Mouse (Mus musculus): ENCODE data around the gene Rsbn1. TPM values are rescaled to one million over a fixed set of nuclear protein-coding genes. Genes with fewer than 3 reads are reported as not detected.

Gene Rsbn1
- polyA plus RNA-seq (2015; fragmentation: Nextera tagmentation; extraction: Ambion mirVana), result 5.2 and 5.5 TPM in 2 replicates

GRCm38 (mm10) chr3:103914010-103914669 lies at the start of gene Rsbn1:
Gene Rsbn1 (plus strand): TSS chr3:103914120.
- Histone ChIP-seq H3K4me1 (peaks cover 19% of the 10 kb centered on the region), H3K4me2 (peak within 1 kb of the TSS; percentile 81), H3K4me3 (peak within 1 kb of the TSS; percentile 90), H3K9ac (peak within 1 kb of the TSS; percentile 98), H3K27me3 (replicated peaks) (no peaks in the 10 kb centered on the region), H3K27ac (replicated peaks) (peak within 1 kb of the TSS; percentile 92), H3K9me3 (no peaks in the 10 kb centered on the region), H3K36me3 (no peaks in the 10 kb centered on the region)
- under 1% methylated on average over 55 of the region's 55 CpGs for WGBS
- ATAC-seq (ENCODE audit: extremely low read depth, insufficient number of reproducible peaks, low FRiP score, low TSS enrichment), result peak; percentile 99

DNA sequence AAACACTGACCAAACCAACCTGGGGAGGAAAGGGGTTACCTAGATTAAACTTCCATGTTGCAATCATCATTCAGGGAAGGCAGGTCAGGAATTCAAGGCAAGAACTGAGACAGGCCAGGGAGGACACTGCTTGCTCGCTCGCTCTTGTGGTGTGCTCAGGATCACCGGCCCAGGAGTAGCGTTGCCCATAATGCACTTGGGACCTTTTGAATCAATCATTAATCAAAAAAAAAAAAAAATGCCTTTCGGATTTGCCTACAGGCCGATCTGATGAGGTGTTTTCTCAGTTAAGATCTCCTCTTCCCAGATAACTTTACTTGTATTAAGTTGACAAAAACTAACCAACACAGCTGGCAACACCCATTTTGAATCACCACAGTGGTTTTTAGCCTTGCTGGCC lies 49.7 kb upstream of the Rsbn1 start:
- no peak overlapping the region for H3K4me3 ChIP-seq
- H3K27ac ChIP-seq (replicated peaks), result no peak overlapping the region
- 86% methylated on average over 6 of the region's 6 CpGs for WGBS
- no peaks in the 10 kb centered on the region; the same call in 1 of the 2 replicates for H3K27me3 ChIP-seq (replicated peaks)
- H3K4me2 ChIP-seq, result no peak overlapping the region
- no peaks in the 10 kb centered on the region for H3K9me3 ChIP-seq
- H3K36me3 ChIP-seq, result no peaks in the 10 kb centered on the region
- no peak overlapping the region for H3K9ac ChIP-seq
- ATAC-seq (ENCODE audit: extremely low read depth, insufficient number of reproducible peaks, low FRiP score, low TSS enrichment), result no peak
- peaks cover 13% of the 10 kb centered on the region for H3K4me1 ChIP-seq

GRCm38 (mm10) chr3:103867424-103867971 lies 46.4 kb upstream of the Rsbn1 start:
- no peak overlapping the region for H3K4me2 ChIP-seq
- H3K4me3 ChIP-seq, result no peak overlapping the region
- no peak for ATAC-seq (ENCODE audit: extremely low read depth, insufficient number of reproducible peaks, low FRiP score, low TSS enrichment)
- WGBS, result 79% methylated on average over 5 of the region's 5 CpGs
- no peak overlapping the region for H3K27ac ChIP-seq (replicated peaks)
- no peak overlapping the region for H3K9ac ChIP-seq
- H3K27me3 ChIP-seq (replicated peaks), result no peaks in the 10 kb centered on the region; the same call in 1 of the 2 replicates
- no peaks in the 10 kb centered on the region for H3K36me3 ChIP-seq
- no peaks in the 10 kb centered on the region for H3K9me3 ChIP-seq
- no peaks in the 10 kb centered on the region for H3K4me1 ChIP-seq

DNA sequence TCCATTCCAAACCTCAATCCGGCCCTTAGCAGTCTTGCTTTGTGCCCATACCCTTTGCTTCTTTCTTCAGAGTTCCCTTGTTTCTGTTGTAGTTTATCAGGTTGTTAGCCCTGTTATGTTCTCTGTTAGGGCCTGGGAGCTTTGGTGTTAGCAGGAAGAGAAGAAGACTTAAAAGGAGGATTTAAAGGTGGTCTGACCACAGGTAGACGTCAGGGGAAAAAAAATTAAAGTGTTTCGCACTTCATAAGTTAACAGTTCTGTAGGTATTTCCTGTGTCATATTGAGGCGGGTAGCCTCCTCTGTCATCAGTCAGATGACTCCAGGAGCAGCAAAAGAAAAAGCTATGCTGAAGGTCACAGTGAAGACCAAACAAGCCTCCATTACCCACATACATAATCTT lies 45.9 kb upstream of the Rsbn1 start:
- Histone ChIP-seq H3K9me3 (no peaks in the 10 kb centered on the region), H3K4me2 (no peak overlapping the region), H3K27ac (replicated peaks) (no peak overlapping the region), H3K9ac (no peak overlapping the region), H3K27me3 (replicated peaks) (no peaks in the 10 kb centered on the region; the same call in 1 of the 2 replicates), H3K36me3 (no peaks in the 10 kb centered on the region), H3K4me1 (no peaks in the 10 kb centered on the region), H3K4me3 (no peak overlapping the region)
- 66% methylated on average over 4 of the region's 4 CpGs for WGBS
- no peak for ATAC-seq (ENCODE audit: extremely low read depth, insufficient number of reproducible peaks, low FRiP score, low TSS enrichment)

DNA sequence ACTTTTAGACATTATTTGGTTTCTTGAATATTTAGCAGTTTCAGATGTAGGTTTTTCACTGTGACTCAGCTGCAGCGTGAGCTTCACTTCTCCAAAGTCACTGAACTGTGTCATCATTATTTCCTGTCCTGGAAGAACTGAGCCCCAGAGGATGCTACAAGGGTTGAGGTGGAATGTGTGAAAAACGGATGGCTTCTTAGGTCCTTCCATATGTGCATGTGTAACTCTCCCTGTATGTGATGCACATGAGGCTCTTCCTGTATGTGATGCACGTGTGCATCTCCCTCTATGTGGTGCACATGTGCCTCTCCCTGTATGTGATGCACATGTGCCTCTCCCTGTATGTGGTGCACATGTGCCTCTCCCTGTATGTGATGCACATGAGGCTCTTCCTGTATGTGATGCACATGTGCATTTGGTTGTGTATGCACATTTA lies 41.2 kb upstream of the Rsbn1 start:
- WGBS, result 52% methylated on average over 3 of the region's 3 CpGs
- H3K36me3 ChIP-seq, result no peaks in the 10 kb centered on the region
- no peak for ATAC-seq (ENCODE audit: extremely low read depth, insufficient number of reproducible peaks, low FRiP score, low TSS enrichment)
- no peaks in the 10 kb centered on the region; the same call in 1 of the 2 replicates for H3K27me3 ChIP-seq (replicated peaks)
- H3K27ac ChIP-seq (replicated peaks), result no peak overlapping the region
- no peak overlapping the region for H3K4me2 ChIP-seq
- H3K4me3 ChIP-seq, result no peak overlapping the region
- H3K9me3 ChIP-seq, result no peaks in the 10 kb centered on the region
- no peaks in the 10 kb centered on the region for H3K4me1 ChIP-seq
- H3K9ac ChIP-seq, result no peak overlapping the region

DNA sequence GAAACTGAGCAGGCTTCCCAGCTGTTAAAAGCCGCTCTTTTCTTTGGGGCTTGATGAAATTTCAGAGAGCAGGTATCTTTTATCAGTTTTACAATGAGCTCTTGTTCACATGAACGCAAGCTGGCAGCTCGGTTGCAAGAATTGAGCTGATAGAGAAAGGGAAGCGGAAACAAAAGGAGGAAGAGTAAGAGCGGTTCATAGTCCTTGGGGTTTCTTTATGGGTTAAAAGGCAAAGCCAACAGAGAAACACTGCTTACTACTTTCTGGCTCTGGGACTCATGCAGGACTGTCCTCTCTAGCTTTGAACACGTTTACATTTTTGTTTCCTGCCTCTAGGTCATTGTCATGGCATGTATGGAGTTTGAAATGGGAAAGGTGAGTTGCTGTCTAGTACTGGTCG lies 39.6 kb upstream of the Rsbn1 start:
- H3K9ac ChIP-seq, result no peak overlapping the region
- no peak overlapping the region for H3K4me3 ChIP-seq
- H3K4me1 ChIP-seq, result no peaks in the 10 kb centered on the region
- H3K36me3 ChIP-seq, result no peaks in the 10 kb centered on the region
- WGBS, result 56% methylated on average over 7 of the region's 7 CpGs
- H3K27ac ChIP-seq (replicated peaks), result no peak overlapping the region
- no peaks in the 10 kb centered on the region for H3K9me3 ChIP-seq
- no peak for ATAC-seq (ENCODE audit: extremely low read depth, insufficient number of reproducible peaks, low FRiP score, low TSS enrichment)
- no peak overlapping the region for H3K4me2 ChIP-seq
- H3K27me3 ChIP-seq (replicated peaks), result no peaks in the 10 kb centered on the region

- Histone ChIP-seq H3K4me2 (no peak overlapping the region), H3K9me3 (no peaks in the 10 kb centered on the region), H3K36me3 (no peaks in the 10 kb centered on the region), H3K27me3 (replicated peaks) (no peaks in the 10 kb centered on the region), H3K9ac (no peak overlapping the region), H3K4me3 (no peak overlapping the region), H3K27ac (replicated peaks) (no peak overlapping the region), H3K4me1 (no peaks in the 10 kb centered on the region; the same call in 1 of the 2 replicates)
- WGBS, result 74% methylated on average over 11 of the region's 11 CpGs
- ATAC-seq (ENCODE audit: extremely low read depth, insufficient number of reproducible peaks, low FRiP score, low TSS enrichment), result no peak
These were observed 28.0 kb upstream of the Rsbn1 start for GRCm38 (mm10) chr3:103885946-103886345.

DNA sequence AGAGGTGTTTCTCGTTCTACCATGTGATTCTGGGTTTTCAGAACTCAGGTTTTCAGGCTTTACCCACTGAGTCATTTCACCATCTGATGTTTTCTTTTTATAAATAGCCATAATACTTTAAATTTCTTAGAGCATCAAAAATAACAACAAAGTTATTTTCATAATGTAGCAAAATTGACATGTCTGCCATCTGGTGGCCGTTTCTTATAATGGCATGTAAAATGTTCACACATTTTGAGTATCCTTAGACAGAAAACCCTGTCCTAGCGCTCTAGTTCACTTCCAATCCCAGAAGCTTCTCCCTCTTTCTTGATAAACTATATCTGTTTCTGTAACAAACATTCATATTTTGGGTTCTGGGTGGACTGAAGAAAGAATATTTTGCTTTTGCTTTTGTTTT lies 26.3 kb upstream of the Rsbn1 start:
- no peak for ATAC-seq (ENCODE audit: extremely low read depth, insufficient number of reproducible peaks, low FRiP score, low TSS enrichment)
- WGBS, result 29% methylated on average over 3 of the region's 3 CpGs

GRCm38 (mm10) chr3:103893374-103893773 lies 20.5 kb upstream of the Rsbn1 start:
- H3K27ac ChIP-seq (replicated peaks), result no peak overlapping the region
- no peaks in the 10 kb centered on the region for H3K36me3 ChIP-seq
- WGBS, result 77% methylated on average over 3 of the region's 3 CpGs
- no peaks in the 10 kb centered on the region for H3K27me3 ChIP-seq (replicated peaks)
- no peak overlapping the region for H3K4me3 ChIP-seq
- ATAC-seq (ENCODE audit: extremely low read depth, insufficient number of reproducible peaks, low FRiP score, low TSS enrichment), result no peak
- no peak overlapping the region for H3K9ac ChIP-seq
- no peaks in the 10 kb centered on the region for H3K4me1 ChIP-seq
- H3K9me3 ChIP-seq, result no peaks in the 10 kb centered on the region
- H3K4me2 ChIP-seq, result no peak overlapping the region

More for the DNA sequence above, 26.3 kb upstream of the Rsbn1 start:
- Histone ChIP-seq H3K27me3 (replicated peaks) (no peaks in the 10 kb centered on the region), H3K27ac (replicated peaks) (no peak overlapping the region), H3K4me3 (no peak overlapping the region), H3K9me3 (no peaks in the 10 kb centered on the region), H3K9ac (no peak overlapping the region), H3K4me2 (no peak overlapping the region), H3K4me1 (no peaks in the 10 kb centered on the region), H3K36me3 (no peaks in the 10 kb centered on the region)

DNA sequence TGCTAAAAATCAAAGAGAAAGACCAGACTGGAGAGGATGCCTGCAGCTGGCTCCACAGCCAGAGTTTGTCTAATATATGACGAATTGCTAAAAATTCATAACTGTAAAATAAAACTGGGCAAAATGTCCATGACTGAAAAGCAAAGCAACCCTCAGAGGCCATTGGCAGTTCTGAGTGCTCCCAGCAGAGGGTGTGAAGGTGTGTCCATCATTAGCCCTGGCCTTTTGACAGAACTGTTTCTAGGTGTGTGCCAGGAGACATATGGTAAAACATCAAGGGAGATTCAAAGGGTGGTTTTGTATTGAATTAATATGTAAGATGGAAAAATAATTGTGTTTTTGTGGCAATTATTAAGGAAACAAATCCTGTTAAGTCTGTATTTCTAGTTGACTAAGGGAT lies 9.2 kb upstream of the Rsbn1 start:
- Histone ChIP-seq H3K27ac (replicated peaks) (no peak overlapping the region), H3K4me3 (no peak overlapping the region), H3K27me3 (replicated peaks) (no peaks in the 10 kb centered on the region), H3K4me1 (no peaks in the 10 kb centered on the region), H3K36me3 (no peaks in the 10 kb centered on the region), H3K9ac (no peak overlapping the region), H3K4me2 (no peak overlapping the region), H3K9me3 (no peaks in the 10 kb centered on the region)
- 74% methylated on average over 1 of the region's 1 CpGs for WGBS
- ATAC-seq (ENCODE audit: extremely low read depth, insufficient number of reproducible peaks, low FRiP score, low TSS enrichment), result no peak

GRCm38 (mm10) chr3:103907335-103908030 lies 6.4 kb upstream of the Rsbn1 start:
- Histone ChIP-seq H3K4me3 (no peak overlapping the region), H3K4me2 (no peak overlapping the region), H3K27ac (replicated peaks) (no peak overlapping the region), H3K4me1 (no peaks in the 10 kb centered on the region), H3K9ac (no peak overlapping the region), H3K27me3 (replicated peaks) (no peaks in the 10 kb centered on the region), H3K9me3 (no peaks in the 10 kb centered on the region), H3K36me3 (no peaks in the 10 kb centered on the region)
- WGBS, result 64% methylated on average over 5 of the region's 5 CpGs
- no peak for ATAC-seq (ENCODE audit: extremely low read depth, insufficient number of reproducible peaks, low FRiP score, low TSS enrichment)
